Mouse (Mus musculus) layer of hippocampus, adult 11-12 months (tissue): ENCODE measurements around the gene Gm5773.
"Not testable (repeated sequence)": the region's sequence is repeated elsewhere in the genome, so short reads cannot be mapped to it uniquely, and the experiment has no call there.

Experiments used
- DNase-seq: peaks from one replicate; pipeline ENCODE4 v3.0.0; 2022; ENCODE audit warnings: low spot score

Gm5773 gene

DNA sequence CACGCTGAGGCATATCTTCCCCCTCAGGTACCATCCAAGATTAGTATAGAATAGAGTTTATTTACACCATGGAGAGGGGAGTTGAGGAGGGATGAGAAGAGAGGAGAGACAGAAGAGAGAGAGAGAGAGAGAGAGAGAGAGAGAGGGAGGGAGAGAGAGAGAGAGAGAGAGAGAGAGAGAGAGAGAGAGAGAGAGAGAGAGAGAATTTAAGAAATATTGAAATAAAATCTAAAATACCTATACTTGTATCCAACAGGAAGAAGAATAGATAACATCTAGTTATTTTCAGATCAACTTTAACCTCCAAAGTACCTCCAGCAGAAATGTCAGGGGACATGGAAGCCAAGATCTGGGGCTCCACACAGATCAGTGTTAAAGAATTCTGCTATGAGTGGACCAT lies at the start of gene Gm5773:
Gene Gm5773 (plus strand): TSS at position 301 of the 400 bp plus-strand sequence.
- DNase-seq = not testable (repeated sequence)

DNA sequence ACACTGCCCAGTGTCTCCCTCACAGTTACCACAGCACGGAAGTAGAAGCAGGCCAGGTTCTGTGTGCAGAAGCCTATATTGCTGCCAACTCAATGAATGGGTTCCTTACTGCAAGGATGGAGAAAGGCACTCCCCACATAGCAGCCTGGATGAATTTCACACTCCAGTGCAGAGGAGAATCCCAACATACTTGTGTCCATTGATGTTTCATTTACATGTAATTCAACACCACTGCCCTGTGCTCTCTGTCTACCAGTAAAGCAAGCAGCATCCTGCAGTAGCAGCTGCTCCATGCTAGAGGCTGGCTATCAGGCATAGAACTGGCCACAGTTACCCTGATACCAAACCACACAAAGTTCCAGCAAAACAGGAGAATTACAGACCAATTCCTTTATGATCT lies 27.3 kb upstream of the Gm5773 start:
- not testable (repeated sequence) for DNase-seq

DNA sequence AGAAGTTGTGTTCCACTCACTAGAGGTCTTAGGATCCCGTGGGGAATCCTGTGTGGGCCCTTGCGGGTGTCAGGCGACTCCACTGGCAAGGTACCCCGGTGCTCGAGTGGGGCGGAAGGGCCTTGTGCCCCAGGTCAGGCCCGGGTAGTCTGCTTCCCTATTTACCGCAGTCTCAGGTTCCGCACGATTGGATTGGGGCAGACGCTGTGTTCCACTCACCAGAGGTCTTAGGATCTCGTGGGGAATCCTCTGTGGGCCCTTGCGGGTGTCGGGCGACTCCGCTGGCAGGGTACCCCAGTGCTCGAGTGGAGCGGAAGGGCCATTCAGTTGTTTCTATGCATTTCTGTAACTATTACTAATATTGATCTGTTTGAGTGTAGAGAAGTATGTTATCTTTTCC lies 18.8 kb upstream of the Gm5773 start:
- not testable (repeated sequence) for DNase-seq

DNA sequence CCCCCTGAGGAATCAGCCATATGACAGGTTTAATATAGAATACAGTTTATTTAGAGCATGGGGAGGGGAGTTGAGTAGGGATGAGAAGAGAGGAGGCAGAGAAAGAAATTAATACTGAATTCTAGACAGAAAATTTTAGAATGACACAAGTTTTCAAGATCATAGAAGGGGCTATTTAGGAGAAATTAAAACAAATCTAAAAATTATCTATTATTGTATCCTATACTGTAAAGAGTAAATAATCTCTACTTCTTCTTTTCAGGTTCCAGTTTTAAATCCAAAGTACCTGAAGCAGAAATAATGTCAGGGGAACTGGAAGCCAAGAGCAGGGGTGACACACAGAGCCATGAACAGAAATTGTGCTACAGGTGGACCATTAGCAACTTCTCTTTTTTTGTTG lies 23.3 kb downstream of the Gm5773 start, which contains the start of gene Tdpoz4:
Gene Tdpoz4 (plus strand): TSS at position 301 of the 400 bp plus-strand sequence.
- not testable (repeated sequence) for DNase-seq

DNA sequence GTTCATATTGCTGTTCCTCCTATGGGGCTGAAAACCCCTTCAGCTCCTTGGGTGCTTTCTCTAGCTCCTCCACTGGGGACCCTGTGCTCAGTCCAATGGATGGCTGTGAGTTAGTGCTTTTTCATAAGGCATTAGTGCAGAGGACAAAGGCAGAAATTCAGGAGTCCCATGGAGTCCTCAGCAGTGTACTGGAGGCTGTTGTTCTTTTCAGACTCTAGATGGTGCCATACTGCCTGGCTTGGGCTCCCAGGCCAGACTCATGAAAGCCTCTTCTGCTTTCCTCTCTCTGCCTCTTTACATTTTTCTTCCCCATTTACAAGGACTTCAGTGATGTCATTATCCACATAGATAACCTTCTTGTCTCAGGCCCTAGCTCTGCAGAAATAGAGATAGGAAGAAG lies 40.5 kb downstream of the Gm5773 start:
- not testable (repeated sequence) for DNase-seq
